Mouse (Mus musculus) layer of hippocampus, adult 6 months (tissue): Measurements from ENCODE around the gene Mis18a. TPM values are rescaled to one million over a fixed set of nuclear protein-coding genes. Genes with fewer than 3 reads are reported as not detected.

ENCODE experiments used
- long read RNA-seq, 2 experiments: library from polyadenylated mRNA; unstranded; transcript quantifications; one replicate each; pipeline ENCODE4 v2.0.0; 2019 to 2020
- polyA plus RNA-seq: library from polyadenylated mRNA; unstranded; fragments of <200 nt; fragmentation: Nextera tagmentation; gene quantifications from 2 replicates; pipeline ENCODE4 v1.2.3, GENCODE M21; 2021

Mis18a gene
- 9.5 and 12.1 TPM in 2 replicates for polyA plus RNA-seq
- long read RNA-seq, experiment 1, transcript Mis18a-201 (5 exons, 1,333 nt) = major isoform, 16 of 18 reads
- long read RNA-seq, experiment 1, partial matches to known transcripts = 2 of 18 reads
- long read RNA-seq, experiment 1, other reads (novel, unspliced or antisense) = 0 of 18 reads
- long read RNA-seq, experiment 2, transcript Mis18a-201 (5 exons, 1,333 nt) = major isoform, 18 of 24 reads
- long read RNA-seq, experiment 2, partial matches to known transcripts = 4 of 24 reads
- long read RNA-seq, experiment 2, other reads (novel, unspliced or antisense) = 1 of 24 reads

DNA sequence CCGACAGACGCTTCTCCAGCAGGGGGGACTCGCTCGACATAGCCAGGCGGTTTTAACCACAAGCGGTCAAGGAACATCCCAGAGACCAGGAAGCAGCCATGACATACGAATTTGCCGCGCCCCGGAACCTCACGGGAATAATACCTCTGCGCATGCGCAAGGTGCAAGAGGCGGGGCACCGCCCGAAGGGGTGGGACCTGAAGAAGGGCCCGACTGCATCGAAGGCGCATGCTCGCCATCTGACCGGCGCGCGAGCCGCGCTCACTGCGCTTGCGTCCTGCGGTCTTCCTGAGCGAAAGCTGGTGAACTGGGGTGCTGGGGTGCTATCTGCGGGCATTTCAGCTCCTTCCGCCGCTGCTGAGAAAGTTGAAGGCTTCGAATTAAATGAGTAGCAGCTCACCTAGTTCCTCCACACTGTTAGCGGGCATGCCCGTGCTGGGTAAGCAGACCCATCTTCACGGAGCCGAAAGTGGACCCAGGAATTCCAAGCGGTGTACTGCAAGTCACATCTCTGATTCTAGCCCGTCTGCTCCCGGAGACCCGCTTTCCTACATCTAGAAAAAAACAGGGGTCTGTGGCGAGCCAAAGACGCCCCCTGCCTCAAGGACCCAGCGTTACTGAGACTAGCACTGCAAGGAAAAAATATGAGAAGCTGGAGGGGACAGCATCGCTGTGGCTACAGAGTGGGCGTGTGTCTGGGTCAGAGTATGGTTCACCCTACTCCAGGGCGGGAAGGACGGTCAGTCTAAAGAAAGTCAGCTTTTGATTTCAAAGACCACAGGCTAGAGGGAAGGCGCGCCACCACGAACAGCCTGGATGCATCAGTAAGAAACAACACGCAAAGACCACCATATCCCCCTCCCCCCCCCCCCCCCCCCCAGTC lies at the start of gene Mis18a:
Gene Mis18a, minus strand, starts transcription at position 172 of the 883 bp plus-strand sequence.

DNA sequence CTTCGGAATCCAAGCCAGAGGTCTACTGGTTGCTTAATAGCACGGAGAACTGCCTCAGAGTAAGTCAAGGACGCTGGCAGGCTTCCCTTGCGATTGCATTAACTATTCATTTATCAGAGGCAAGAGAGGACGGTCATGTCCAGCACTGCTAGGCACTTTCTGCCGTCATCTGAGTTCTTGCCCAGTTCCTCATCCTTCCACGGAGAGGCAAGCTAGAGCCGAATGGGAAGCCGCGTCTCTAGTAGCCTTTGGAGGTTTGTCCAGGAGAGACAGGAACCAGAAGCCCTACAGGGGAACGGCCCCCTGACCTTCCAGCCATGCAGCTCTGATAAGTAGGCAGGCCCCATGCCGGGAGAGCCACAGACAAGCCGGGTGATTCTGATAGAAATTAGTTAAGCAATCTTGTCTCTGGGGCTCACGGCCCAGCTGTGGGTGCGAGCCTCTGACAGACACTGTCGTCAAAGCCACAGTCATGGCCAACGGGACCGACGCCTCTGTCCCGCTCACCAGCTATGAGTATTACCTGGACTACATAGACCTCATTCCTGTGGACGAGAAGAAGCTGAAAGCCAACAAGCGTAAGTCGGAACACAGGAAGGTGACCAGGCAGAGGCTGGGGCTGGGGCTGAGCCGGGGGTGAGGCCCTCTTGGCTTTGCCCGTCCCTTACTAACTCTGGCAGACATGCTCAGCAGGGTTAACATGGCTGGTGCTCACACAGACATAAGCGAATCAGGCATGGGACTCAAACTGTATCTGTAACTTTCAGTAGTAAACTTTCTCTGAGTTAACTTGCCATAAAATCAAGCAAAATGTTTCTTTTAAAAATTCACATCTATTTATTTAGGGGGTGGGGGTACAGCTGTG lies 11.1 kb upstream of the Mis18a start, which contains the start of gene Mrap:
Gene Mrap, plus strand, starts transcription at position 116 of the 865 bp plus-strand sequence.

Other genes starting within 250 kb of the Mis18a start
- gene Mrap, start 10.8 kb upstream of the Mis18a start, polyA plus RNA-seq = 0.33 and 0.49 TPM in 2 replicates
- gene Urb1, start 83.0 kb upstream of the Mis18a start, polyA plus RNA-seq = 1.8 TPM in 2 replicates
- 2.7 and 3.9 TPM in 2 replicates for gene Eva1c, start 99.3 kb upstream of the Mis18a start, polyA plus RNA-seq
- 69.3 and 74.6 TPM in 2 replicates for gene Cfap298, start 207.7 kb upstream of the Mis18a start, polyA plus RNA-seq